Mouse (Mus musculus): ENCODE measurements around the gene Serinc1. TPM values are rescaled to one million over a fixed set of nuclear protein-coding genes. Genes with fewer than 3 reads are reported as not detected.
"Not testable (repeated sequence)": the region's sequence is repeated elsewhere in the genome, so short reads cannot be mapped to it uniquely, and the experiment has no call there.

The Serinc1 gene
- total RNA-seq (2021), result 100 to 1,000 TPM; 144 to 171 TPM
- long read RNA-seq, experiment 1, transcript Serinc1-201 (9 exons, 2,880 nt), result major isoform, 79 of 99 reads
- long read RNA-seq, experiment 1, partial matches to known transcripts, result 19 of 99 reads
- long read RNA-seq, experiment 1, other reads (novel, unspliced or antisense), result 1 of 99 reads
- long read RNA-seq, experiment 2, transcript Serinc1-201 (9 exons, 2,880 nt), result major isoform, 153 of 165 reads
- long read RNA-seq, experiment 2, partial matches to known transcripts, result 11 of 165 reads
- long read RNA-seq, experiment 2, other reads (novel, unspliced or antisense), result 1 of 165 reads

- peak; percentile 93 for DNase-seq
These were observed at the start of gene Serinc1 for GRCm38 (mm10) chr10:57532218-57533101. TSS of gene Serinc1 (minus strand) at chr10:57532530.

GRCm38 (mm10) chr10:57576721-57577120 lies 44.4 kb upstream of the Serinc1 start:
- no peak for DNase-seq

- no peak for DNase-seq
These were observed 39.8 kb upstream of the Serinc1 start for GRCm38 (mm10) chr10:57572130-57572529.

- peak; percentile 7 for DNase-seq
These were observed 38.9 kb upstream of the Serinc1 start for GRCm38 (mm10) chr10:57571211-57571730.

- DNase-seq, result no peak
These were observed 36.9 kb upstream of the Serinc1 start for GRCm38 (mm10) chr10:57569023-57569931.

- no peak for DNase-seq
These were observed 33.9 kb upstream of the Serinc1 start for GRCm38 (mm10) chr10:57566221-57566620.

GRCm38 (mm10) chr10:57557597-57557996 lies 25.3 kb upstream of the Serinc1 start:
- DNase-seq, result no peak

GRCm38 (mm10) chr10:57553719-57554118 lies 21.4 kb upstream of the Serinc1 start:
- DNase-seq, result no peak

GRCm38 (mm10) chr10:57549631-57550030 lies 17.3 kb upstream of the Serinc1 start:
- no peak for DNase-seq

GRCm38 (mm10) chr10:57543890-57544289 lies 11.6 kb upstream of the Serinc1 start:
- DNase-seq, result not testable (repeated sequence)

- DNase-seq, result no peak
These were observed 613 bp downstream of the Serinc1 start for GRCm38 (mm10) chr10:57531616-57532217.

- no peak for DNase-seq
These were observed 1.3 kb downstream of the Serinc1 start for GRCm38 (mm10) chr10:57531076-57531475.

- no peak for DNase-seq
These were observed 5.9 kb downstream of the Serinc1 start for GRCm38 (mm10) chr10:57526469-57526868.

- no peak for DNase-seq
These were observed 17.1 kb downstream of the Serinc1 start for GRCm38 (mm10) chr10:57515278-57515677.

GRCm38 (mm10) chr10:57514616-57515015 lies 17.7 kb downstream of the Serinc1 start:
- no peak for DNase-seq

- peak; percentile 28 for DNase-seq
These were observed 32.7 kb downstream of the Serinc1 start for GRCm38 (mm10) chr10:57499414-57500156.

GRCm38 (mm10) chr10:57492050-57492449 lies 40.3 kb downstream of the Serinc1 start:
- DNase-seq, result no peak

- no peak for DNase-seq
These were observed 43.7 kb downstream of the Serinc1 start for GRCm38 (mm10) chr10:57488591-57488990.

GRCm38 (mm10) chr10:57487201-57487600 lies 45.1 kb downstream of the Serinc1 start:
- no peak for DNase-seq

- DNase-seq, result no peak
These were observed 45.7 kb downstream of the Serinc1 start for GRCm38 (mm10) chr10:57486542-57487071.

All from gastrocnemius, postnatal 25 days (tissue).